Mouse (Mus musculus): ENCODE measurements around the gene Ifitm5. TPM values are rescaled to one million over a fixed set of nuclear protein-coding genes. Genes with fewer than 3 reads are reported as not detected.
"Not testable (repeated sequence)": the region's sequence is repeated elsewhere in the genome, so short reads cannot be mapped to it uniquely, and the experiment has no call there.

The Ifitm5 gene
- polyA plus RNA-seq (2015; fragmentation: Nextera tagmentation; extraction: Ambion mirVana), result 0.36 and 1.7 TPM in 2 replicates

GRCm38 (mm10) chr7:140949824-140950530, at the start of gene Ifitm5:
Gene Ifitm5, minus strand, starts transcription at chr7:140950291.
- Histone ChIP-seq H3K4me3 (no peak within 1 kb of the TSS), H3K9me3 (no peaks in the 10 kb centered on the region), H3K4me2 (no peak within 1 kb of the TSS), H3K36me3 (no peaks in the 10 kb centered on the region), H3K4me1 (replicated peaks) (peaks cover 25% of the 10 kb centered on the region), H3K27me3 (no peaks in the 10 kb centered on the region), H3K9ac (no peak within 1 kb of the TSS), H3K27ac (no peak within 1 kb of the TSS)
- ATAC-seq (ENCODE audit: low FRiP score), result no peak
- WGBS, result 77% methylated on average over 16 of the region's 16 CpGs

- Histone ChIP-seq H3K4me3 (no peak overlapping the region), H3K36me3 (no peaks in the 10 kb centered on the region), H3K27ac (no peak overlapping the region), H3K9ac (no peak overlapping the region), H3K4me2 (no peak overlapping the region), H3K27me3 (no peaks in the 10 kb centered on the region), H3K4me1 (replicated peaks) (no peaks in the 10 kb centered on the region), H3K9me3 (no peaks in the 10 kb centered on the region)
- WGBS, result 92% methylated on average over 11 of the region's 11 CpGs
- ATAC-seq (ENCODE audit: low FRiP score), result no peak
These were observed 49.0 kb upstream of the Ifitm5 start for GRCm38 (mm10) chr7:140998853-140999700.

GRCm38 (mm10) chr7:140997817-140998216, 47.7 kb upstream of the Ifitm5 start:
- Histone ChIP-seq H3K4me2 (no peak overlapping the region), H3K4me1 (replicated peaks) (no peaks in the 10 kb centered on the region), H3K9ac (no peak overlapping the region), H3K36me3 (no peaks in the 10 kb centered on the region), H3K27ac (no peak overlapping the region), H3K9me3 (no peaks in the 10 kb centered on the region), H3K27me3 (no peaks in the 10 kb centered on the region), H3K4me3 (no peak overlapping the region)
- WGBS, result 80% methylated on average over 1 of the region's 1 CpGs
- no peak for ATAC-seq (ENCODE audit: low FRiP score)

- Histone ChIP-seq H3K9ac (no peak overlapping the region), H3K4me3 (no peak overlapping the region), H3K27ac (no peak overlapping the region), H3K4me1 (replicated peaks) (no peaks in the 10 kb centered on the region), H3K36me3 (no peaks in the 10 kb centered on the region), H3K4me2 (no peak overlapping the region), H3K27me3 (no peaks in the 10 kb centered on the region), H3K9me3 (no peaks in the 10 kb centered on the region)
- 89% methylated on average over 14 of the region's 14 CpGs for WGBS
- ATAC-seq (ENCODE audit: low FRiP score), result no peak
These were observed 41.1 kb upstream of the Ifitm5 start for GRCm38 (mm10) chr7:140991117-140991689.

GRCm38 (mm10) chr7:140990622-140991021, 40.5 kb upstream of the Ifitm5 start:
- H3K27ac ChIP-seq, result no peak overlapping the region
- H3K4me3 ChIP-seq, result no peak overlapping the region
- no peak overlapping the region for H3K4me2 ChIP-seq
- 75% methylated on average over 5 of the region's 5 CpGs for WGBS
- no peaks in the 10 kb centered on the region for H3K4me1 ChIP-seq (replicated peaks)
- no peaks in the 10 kb centered on the region for H3K9me3 ChIP-seq
- H3K36me3 ChIP-seq, result no peaks in the 10 kb centered on the region
- no peak overlapping the region for H3K9ac ChIP-seq
- no peak for ATAC-seq (ENCODE audit: low FRiP score)
- no peaks in the 10 kb centered on the region for H3K27me3 ChIP-seq

GRCm38 (mm10) chr7:140990185-140990584, 40.1 kb upstream of the Ifitm5 start:
- no peak overlapping the region for H3K4me3 ChIP-seq
- no peaks in the 10 kb centered on the region for H3K27me3 ChIP-seq
- 83% methylated on average over 6 of the region's 6 CpGs for WGBS
- no peaks in the 10 kb centered on the region for H3K36me3 ChIP-seq
- no peak overlapping the region for H3K27ac ChIP-seq
- H3K9ac ChIP-seq, result no peak overlapping the region
- no peak for ATAC-seq (ENCODE audit: low FRiP score)
- no peaks in the 10 kb centered on the region for H3K9me3 ChIP-seq
- H3K4me2 ChIP-seq, result no peak overlapping the region
- H3K4me1 ChIP-seq (replicated peaks), result no peaks in the 10 kb centered on the region

GRCm38 (mm10) chr7:140989022-140989421, 38.9 kb upstream of the Ifitm5 start:
- WGBS, result 77% methylated on average over 4 of the region's 4 CpGs
- no peak for ATAC-seq (ENCODE audit: low FRiP score)
- no peaks in the 10 kb centered on the region for H3K27me3 ChIP-seq

GRCm38 (mm10) chr7:140987182-140988138, 37.4 kb upstream of the Ifitm5 start:
- H3K4me2 ChIP-seq, result no peak overlapping the region
- H3K9me3 ChIP-seq, result no peaks in the 10 kb centered on the region
- ATAC-seq (ENCODE audit: low FRiP score), result no peak
- H3K27me3 ChIP-seq, result no peaks in the 10 kb centered on the region
- no peaks in the 10 kb centered on the region for H3K4me1 ChIP-seq (replicated peaks)
- H3K27ac ChIP-seq, result no peak overlapping the region
- no peaks in the 10 kb centered on the region for H3K36me3 ChIP-seq
- 87% methylated on average over 17 of the region's 17 CpGs for whole genome bisulfite sequencing
- no peak overlapping the region for H3K9ac ChIP-seq
- no peak overlapping the region for H3K4me3 ChIP-seq

More at GRCm38 (mm10) chr7:140989022-140989421, 38.9 kb upstream of the Ifitm5 start:
- Histone ChIP-seq H3K27ac (no peak overlapping the region), H3K9me3 (no peaks in the 10 kb centered on the region), H3K4me2 (no peak overlapping the region), H3K36me3 (no peaks in the 10 kb centered on the region), H3K4me1 (replicated peaks) (no peaks in the 10 kb centered on the region), H3K9ac (no peak overlapping the region), H3K4me3 (no peak overlapping the region)

- ATAC-seq (ENCODE audit: low FRiP score), result no peak
- 91% methylated on average over 7 of the region's 7 CpGs for WGBS
- H3K9me3 ChIP-seq, result no peaks in the 10 kb centered on the region
These were observed 32.9 kb upstream of the Ifitm5 start for GRCm38 (mm10) chr7:140982971-140983370.

GRCm38 (mm10) chr7:140981704-140982103, 31.6 kb upstream of the Ifitm5 start:
- H3K9ac ChIP-seq, result no peak overlapping the region
- no peaks in the 10 kb centered on the region for H3K36me3 ChIP-seq
- H3K4me3 ChIP-seq, result no peak overlapping the region
- H3K9me3 ChIP-seq, result no peaks in the 10 kb centered on the region
- no peaks in the 10 kb centered on the region for H3K4me1 ChIP-seq (replicated peaks)
- no peak overlapping the region for H3K4me2 ChIP-seq
- H3K27ac ChIP-seq, result no peak overlapping the region
- 91% methylated on average over 8 of the region's 8 CpGs for WGBS
- ATAC-seq (ENCODE audit: low FRiP score), result no peak
- H3K27me3 ChIP-seq, result no peaks in the 10 kb centered on the region

More at GRCm38 (mm10) chr7:140982971-140983370, 32.9 kb upstream of the Ifitm5 start:
- no peak overlapping the region for H3K4me2 ChIP-seq
- H3K9ac ChIP-seq, result no peak overlapping the region
- H3K4me1 ChIP-seq (replicated peaks), result no peaks in the 10 kb centered on the region
- H3K4me3 ChIP-seq, result no peak overlapping the region
- no peak overlapping the region for H3K27ac ChIP-seq
- H3K36me3 ChIP-seq, result no peaks in the 10 kb centered on the region
- H3K27me3 ChIP-seq, result no peaks in the 10 kb centered on the region

- H3K27me3 ChIP-seq; ATAC-seq (ENCODE audit: low FRiP score); H3K9me3 ChIP-seq; H3K4me1 ChIP-seq (replicated peaks); H3K9ac ChIP-seq; H3K27ac ChIP-seq; H3K4me2 ChIP-seq; H3K36me3 ChIP-seq; H3K4me3 ChIP-seq: not testable (repeated sequence)
- 90% methylated on average over 9 of the region's 9 CpGs for WGBS
These were observed 26.6 kb upstream of the Ifitm5 start for GRCm38 (mm10) chr7:140976720-140977119.

Measured in hindbrain, embryonic 13.5 days (tissue).